Mouse (Mus musculus) testis, adult 2 months (tissue): ENCODE results near the gene Slc2a2.

ENCODE experiments used
- CTCF ChIP-seq: fragments of 200-500 bp; IDR thresholded peaks from 2 replicates; pipeline ENCODE4 v1.5.1; 2012; ENCODE audit warnings: low read depth, mild to moderate bottlenecking, inconsistent platforms, low read length, moderate library complexity; ENCODE audit not compliant: control insufficient read depth, insufficient read depth, insufficient replicate concordance
- POLR2A ChIP-seq: fragments of 200-500 bp; IDR thresholded peaks from 2 replicates; pipeline ENCODE4 v1.6.1; 2012; ENCODE audit warnings: low read depth, mild to moderate bottlenecking, inconsistent platforms, low read length, moderate library complexity; ENCODE audit not compliant: control insufficient read depth

DNA sequence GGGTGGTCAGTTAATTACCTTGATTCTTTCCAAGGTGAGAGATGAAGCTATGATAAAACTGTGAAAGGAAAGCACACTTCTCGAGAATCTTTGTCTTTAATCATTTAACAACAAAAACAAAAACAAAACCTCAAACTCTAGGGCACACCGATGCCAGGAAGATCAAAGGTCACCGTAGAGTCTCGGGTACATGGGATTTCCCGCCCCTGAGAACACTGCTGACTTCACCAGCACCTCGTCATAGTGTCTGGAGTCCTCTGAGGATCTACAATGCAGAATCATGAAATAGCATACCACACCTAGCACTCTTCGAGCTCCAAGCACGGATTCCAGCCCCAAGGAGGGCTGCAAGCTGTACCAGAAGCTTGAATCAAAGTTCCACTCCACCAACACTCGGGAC, 82.8 kb downstream of the Slc2a2 start:
- TF ChIP-seq POLR2A (no peak; the same call in 1 of the 2 replicates), CTCF (no peak)
